In genomic region chr12:41565540-41566432, GRCm38 (mm10) we compare ENCODE assay signal across 8 mouse cellular contexts.
A peak's percentile ranks its signal among the peaks of the same experiment; 100 is the strongest.
DNase-seq lines count a peak whose midpoint lies in the region; ATAC-seq lines count a peak whose summit lies in the region.

No protein-coding gene starts in this region.

- DNase-seq in kidney, adult 11 months = no peak
- peak; percentile 53 for DNase-seq in embryo, embryonic 11 days
- peak; percentile 5 to 22 for DNase-seq in lung, postnatal 4 days
- DNase-seq in c-Kit-positive CD71-positive TER-119-positive erythroid progenitor cells, embryonic 14.5 days (ENCODE audit: low spot score) = no peak
- DNase-seq in layer of hippocampus, postnatal 14 days (ENCODE audit: low spot score in 2 of 2) = no peak

- H3K27me3 ChIP-seq in kidney, embryonic 16.5 days (ENCODE audit: insufficient read depth, low read length) = no peaks in the 10 kb centered on the region
- H3K27me3 ChIP-seq in hindbrain, embryonic 13.5 days = no peaks in the 10 kb centered on the region
- no peaks in the 10 kb centered on the region for H3K27me3 ChIP-seq in stomach, embryonic 14.5 days (ENCODE audit: control insufficient read depth, insufficient read depth, low read length)

- 15% methylated on average over 18 of the region's 18 CpGs for WGBS in kidney, embryonic 16.5 days
- WGBS in hindbrain, embryonic 13.5 days = 16% methylated on average over 18 of the region's 18 CpGs
- 10% methylated on average over 18 of the region's 18 CpGs for WGBS in stomach, embryonic 14.5 days

- peak overlapping the region; percentile 32 for H3K4me2 ChIP-seq in kidney, embryonic 16.5 days (replicated peaks; ENCODE audit: low read depth, low read length)
- peak overlapping the region; percentile 48 for H3K4me2 ChIP-seq in hindbrain, embryonic 13.5 days
- H3K4me2 ChIP-seq in stomach, embryonic 14.5 days (replicated peaks; ENCODE audit: low read depth, low read length) = peak overlapping the region; percentile 23

- peak overlapping the region; percentile 0; the same call in 1 of the 2 replicates for H3K27ac ChIP-seq in kidney, embryonic 16.5 days (ENCODE audit: low read length)
- peak overlapping the region; percentile 58 for H3K27ac ChIP-seq in hindbrain, embryonic 13.5 days
- peak overlapping the region; percentile 67 for H3K27ac ChIP-seq in stomach, embryonic 14.5 days (ENCODE audit: low read length)

- H3K4me1 ChIP-seq in kidney, embryonic 16.5 days (ENCODE audit: insufficient read depth, low read length) = peaks cover 6% of the 10 kb centered on the region; the same call in 1 of the 2 replicates
- H3K4me1 ChIP-seq in hindbrain, embryonic 13.5 days (replicated peaks) = peaks cover 11% of the 10 kb centered on the region
- H3K4me1 ChIP-seq in stomach, embryonic 14.5 days (ENCODE audit: control insufficient read depth, insufficient read depth, low read length) = peaks cover 6% of the 10 kb centered on the region; the same call in 1 of the 2 replicates

- H3K4me3 ChIP-seq in kidney, embryonic 16.5 days (ENCODE audit: low read length) = peak overlapping the region; percentile 9; the same call in 1 of the 2 replicates
- H3K4me3 ChIP-seq in hindbrain, embryonic 13.5 days = no peak overlapping the region; the same call in 1 of the 2 replicates
- H3K4me3 ChIP-seq in stomach, embryonic 14.5 days (ENCODE audit: low read depth, low read length) = no peak overlapping the region

- peak overlapping the region; percentile 43; the same call in 1 of the 2 replicates for H3K9ac ChIP-seq in kidney, embryonic 16.5 days (replicated peaks; ENCODE audit: low read length)
- H3K9ac ChIP-seq in hindbrain, embryonic 13.5 days = no peak overlapping the region; the same call in 1 of the 2 replicates
- no peak overlapping the region for H3K9ac ChIP-seq in stomach, embryonic 14.5 days (replicated peaks; ENCODE audit: low read depth, low read length)

- peak; percentile 95 for ATAC-seq in kidney, embryonic 16.5 days (ENCODE audit: low FRiP score, low TSS enrichment)
- peak; percentile 86 for ATAC-seq in hindbrain, embryonic 13.5 days (ENCODE audit: low FRiP score)
- peak; percentile 94 for ATAC-seq in stomach, embryonic 14.5 days (ENCODE audit: insufficient number of reproducible peaks, insufficient read depth, low FRiP score, low read depth)

- no peaks in the 10 kb centered on the region for H3K9me3 ChIP-seq in kidney, embryonic 16.5 days (ENCODE audit: low read length)
- H3K9me3 ChIP-seq in hindbrain, embryonic 13.5 days = no peaks in the 10 kb centered on the region
- H3K9me3 ChIP-seq in stomach, embryonic 14.5 days (ENCODE audit: control insufficient read depth, low read depth, low read length) = no peaks in the 10 kb centered on the region

- H3K36me3 ChIP-seq in kidney, embryonic 16.5 days (ENCODE audit: insufficient read depth, low read length) = no peaks in the 10 kb centered on the region
- no peaks in the 10 kb centered on the region for H3K36me3 ChIP-seq in hindbrain, embryonic 13.5 days
- H3K36me3 ChIP-seq in stomach, embryonic 14.5 days (ENCODE audit: control insufficient read depth, insufficient read depth, low read length) = no peaks in the 10 kb centered on the region

Comparison
In these comparisons a context has a peak if more than half of its experiments do, and no peak if none do; other contexts are left out.
1. H3K27ac ChIP-seq: peak in every context shown above with its lines; median percentile 67 in stomach, embryonic 14.5 days; 58 in hindbrain, embryonic 13.5 days; 0 in kidney, embryonic 16.5 days.
2. DNase-seq: peak in embryo, embryonic 11 days (single experiment) and lung, postnatal 4 days (2 of 2); none in kidney, adult 11 months (single experiment), c-Kit-positive CD71-positive TER-119-positive erythroid progenitor cells, embryonic 14.5 days (single experiment) and layer of hippocampus, postnatal 14 days (0 of 2).
3. Peak in every context shown above with its lines, with median percentiles within 50 percentile points of each other: ATAC-seq and H3K4me2 ChIP-seq.